Mouse (Mus musculus) ES-Bruce4 (cell line): ENCODE results near the gene Col9a1.

ENCODE experiments used
- EP300 ChIP-seq: IDR thresholded peaks from 2 replicates; pipeline ENCODE4 v1.6.1; 2011; ENCODE audit warnings: low read depth, low read length; ENCODE audit not compliant: insufficient read depth
- POLR2A ChIP-seq: IDR thresholded peaks from one replicate; pipeline ENCODE4 v1.8.1; 2011; ENCODE audit warnings: low read length; ENCODE audit not compliant: insufficient read depth

DNA sequence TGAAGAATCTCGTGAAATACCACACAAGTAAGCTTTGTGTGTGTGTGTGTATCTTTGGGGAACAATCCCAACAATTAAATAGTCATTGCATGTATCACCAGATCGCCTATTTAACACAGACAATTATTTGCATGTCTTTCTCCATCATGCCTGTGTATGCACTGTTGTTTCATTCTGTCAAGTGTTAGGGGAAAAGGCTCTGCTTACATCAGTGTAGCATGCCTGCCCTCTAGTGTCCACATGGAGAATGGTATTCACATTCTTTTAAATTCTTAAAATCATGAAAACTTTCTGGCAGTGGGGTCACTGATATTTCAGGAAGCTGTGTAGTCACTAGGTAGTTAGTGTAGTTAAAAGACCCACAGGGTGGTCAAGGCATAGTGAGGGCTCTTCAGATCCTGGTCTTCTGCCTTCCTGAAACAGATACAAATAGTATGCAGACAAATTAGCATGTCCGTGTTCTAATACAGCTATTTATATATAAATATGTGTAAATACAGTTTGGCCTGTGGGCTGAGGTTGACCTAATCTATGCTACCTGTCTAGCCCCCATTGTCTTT lies 71.8 kb downstream of the Col9a1 start:
- TF ChIP-seq POLR2A: no peak
- no peak for TF ChIP-seq EP300
